Mouse (Mus musculus) stomach, postnatal 0 days (tissue): ENCODE results near the gene Syt2.

Experiments
- CTCF ChIP-seq: IDR thresholded peaks from 2 replicates; pipeline ENCODE4 v1.5.1; 2016; ENCODE audit warnings: antibody characterized with exemption, low read depth, mild to moderate bottlenecking, moderate library complexity
- EP300 ChIP-seq: optimal IDR thresholded peaks from 2 replicates; pipeline ENCODE3; 2016; ENCODE audit warnings: antibody characterized with exemption

GRCm38 (mm10) chr1:134679445-134679844, 33.0 kb downstream of the Syt2 start:
- TF ChIP-seq EP300 (no peak), CTCF (no peak)
